Mouse (Mus musculus) cortical plate, adult 2 months (tissue): ENCODE measurements around the gene Tarbp1. TPM values are rescaled to one million over a fixed set of nuclear protein-coding genes. Genes with fewer than 3 reads are reported as not detected.

Source experiments
- H3K27ac ChIP-seq: fragments of 200-500 bp; 2 replicates; pipeline ENCODE4 v1.5.1; 2012; ENCODE audit warnings: low read length, control low read depth, inconsistent platforms; ENCODE audit not compliant: insufficient read depth
- H3K4me1 ChIP-seq: fragments of 200-500 bp; 2 replicates; pipeline ENCODE4 v1.6.1; 2011; ENCODE audit warnings: low read length; ENCODE audit not compliant: control insufficient read depth, insufficient read depth
- H3K4me3 ChIP-seq: fragments of 200-500 bp; 2 replicates; pipeline ENCODE4 v1.5.1; 2011; ENCODE audit warnings: mild to moderate bottlenecking, low read length, control low read depth; ENCODE audit not compliant: insufficient read depth
- CTCF ChIP-seq: fragments of 200-500 bp; IDR thresholded peaks from 2 replicates; pipeline ENCODE4 v1.5.1; 2011; ENCODE audit warnings: mild to moderate bottlenecking, control low read depth, low read length; ENCODE audit not compliant: insufficient read depth; ENCODE audit errors: extremely low read depth
- POLR2A ChIP-seq: fragments of 200-500 bp; IDR thresholded peaks from 2 replicates; pipeline ENCODE4 v1.6.1; 2011; ENCODE audit warnings: mild to moderate bottlenecking, low read length, control low read depth; ENCODE audit not compliant: insufficient read depth; ENCODE audit errors: extremely low read depth
- polyA plus RNA-seq: library from polyadenylated mRNA; depleted of rRNA; stranded (reverse); fragments of >200 nt; gene quantifications from 2 replicates; pipeline ENCODE4 v1.2.3, GENCODE M21; 2012; rRNA removed

Gene Tarbp1
- 5.5 and 6.2 TPM in 2 replicates for polyA plus RNA-seq

- TF ChIP-seq POLR2A (peak; percentile 86), CTCF (no peak)
These were observed at the start of gene Tarbp1 for GRCm38 (mm10) chr8:126474299-126475187. TSS of gene Tarbp1 (minus strand) at chr8:126475065.

GRCm38 (mm10) chr8:126524233-126524985 lies 49.5 kb upstream of the Tarbp1 start:
- H3K4me3 ChIP-seq = no peak overlapping the region
- peaks cover 14% of the 10 kb centered on the region for H3K4me1 ChIP-seq
- TF ChIP-seq POLR2A = no peak
- TF ChIP-seq CTCF = no peak
- peak overlapping the region; percentile 24 for H3K27ac ChIP-seq

More at GRCm38 (mm10) chr8:126474299-126475187, at the start of gene Tarbp1:
- Histone ChIP-seq H3K4me1 (peaks cover 3% of the 10 kb centered on the region; the same call in 1 of the 2 replicates), H3K27ac (peak within 1 kb of the TSS; percentile 84), H3K4me3 (peak within 1 kb of the TSS; percentile 74)

GRCm38 (mm10) chr8:126523060-126523574 lies 48.3 kb upstream of the Tarbp1 start:
- H3K27ac ChIP-seq = peak overlapping the region; percentile 1; the same call in 1 of the 2 replicates
- no peak overlapping the region for H3K4me3 ChIP-seq
- H3K4me1 ChIP-seq = peaks cover 9% of the 10 kb centered on the region
- TF ChIP-seq POLR2A = no peak
- no peak for TF ChIP-seq CTCF

GRCm38 (mm10) chr8:126519447-126519975 lies 44.6 kb upstream of the Tarbp1 start:
- Histone ChIP-seq H3K4me1 (peaks cover 6% of the 10 kb centered on the region), H3K4me3 (no peak overlapping the region), H3K27ac (no peak overlapping the region)
- no peak for TF ChIP-seq POLR2A
- no peak for TF ChIP-seq CTCF

GRCm38 (mm10) chr8:126516620-126517577 lies 42.0 kb upstream of the Tarbp1 start:
- Histone ChIP-seq H3K4me3 (peak overlapping the region; percentile 11), H3K27ac (peak overlapping the region; percentile 73), H3K4me1 (peaks cover 3% of the 10 kb centered on the region; the same call in 1 of the 2 replicates)
- TF ChIP-seq POLR2A (no peak; the same call in 1 of the 2 replicates), CTCF (no peak)

- no peak for TF ChIP-seq POLR2A
- no peak for TF ChIP-seq CTCF
- peaks cover 3% of the 10 kb centered on the region; the same call in 1 of the 2 replicates for H3K4me1 ChIP-seq
- no peak overlapping the region for H3K4me3 ChIP-seq
- no peak overlapping the region for H3K27ac ChIP-seq
These were observed 39.4 kb upstream of the Tarbp1 start for GRCm38 (mm10) chr8:126514011-126514964.

- Histone ChIP-seq H3K4me3 (no peak overlapping the region), H3K4me1 (no peaks in the 10 kb centered on the region), H3K27ac (no peak overlapping the region)
- no peak for TF ChIP-seq POLR2A
- TF ChIP-seq CTCF = no peak
These were observed 36.0 kb upstream of the Tarbp1 start for GRCm38 (mm10) chr8:126510866-126511265.

- no peak overlapping the region for H3K27ac ChIP-seq
- no peak overlapping the region for H3K4me3 ChIP-seq
- no peaks in the 10 kb centered on the region for H3K4me1 ChIP-seq
- TF ChIP-seq POLR2A = no peak
- no peak for TF ChIP-seq CTCF
These were observed 34.8 kb upstream of the Tarbp1 start for GRCm38 (mm10) chr8:126509635-126510034.
